Mouse (Mus musculus) retina, postnatal 1 day (tissue): ENCODE data around the gene Dync2h1.
"Not testable (repeated sequence)": the region's sequence is repeated elsewhere in the genome, so short reads cannot be mapped to it uniquely, and the experiment has no call there.

ENCODE experiments used
- DNase-seq: peaks from one replicate; pipeline ENCODE4 v3.0.0-alpha.2; 2012

The Dync2h1 gene

GRCm38 (mm10) chr9:7014733-7015132 is 169.5 kb downstream of the Dync2h1 start:
- no peak for DNase-seq

GRCm38 (mm10) chr9:7009785-7010184 is 174.5 kb downstream of the Dync2h1 start:
- DNase-seq = no peak

GRCm38 (mm10) chr9:6994865-6995264 is 189.4 kb downstream of the Dync2h1 start:
- DNase-seq = no peak

- no peak for DNase-seq
Observed at GRCm38 (mm10) chr9:6994275-6994674, 190.0 kb downstream of the Dync2h1 start.

GRCm38 (mm10) chr9:6988893-6989685 is 195.2 kb downstream of the Dync2h1 start:
- DNase-seq = no peak

GRCm38 (mm10) chr9:6986161-6986560 is 198.1 kb downstream of the Dync2h1 start:
- DNase-seq = peak; percentile 70

GRCm38 (mm10) chr9:6969171-6969570 is 215.1 kb downstream of the Dync2h1 start:
- DNase-seq = no peak

- no peak for DNase-seq
Observed at GRCm38 (mm10) chr9:6965006-6965405, 219.2 kb downstream of the Dync2h1 start.

- no peak for DNase-seq
Observed at GRCm38 (mm10) chr9:6958311-6958710, 225.9 kb downstream of the Dync2h1 start.

- no peak for DNase-seq
Observed at GRCm38 (mm10) chr9:6927399-6928035, 256.7 kb downstream of the Dync2h1 start.

- DNase-seq = no peak
Observed at GRCm38 (mm10) chr9:6913471-6913870, 270.8 kb downstream of the Dync2h1 start.

- not testable (repeated sequence) for DNase-seq
Observed at GRCm38 (mm10) chr9:6910537-6910936, 273.7 kb downstream of the Dync2h1 start.

- no peak for DNase-seq
Observed at GRCm38 (mm10) chr9:6901620-6902019, 282.6 kb downstream of the Dync2h1 start.

GRCm38 (mm10) chr9:6891331-6891730 is 292.9 kb downstream of the Dync2h1 start:
- DNase-seq = no peak

GRCm38 (mm10) chr9:6881187-6881984 is 302.9 kb downstream of the Dync2h1 start:
- no peak for DNase-seq
